16 mouse cellular contexts compared by ENCODE assay signal in the genomic region with DNA sequence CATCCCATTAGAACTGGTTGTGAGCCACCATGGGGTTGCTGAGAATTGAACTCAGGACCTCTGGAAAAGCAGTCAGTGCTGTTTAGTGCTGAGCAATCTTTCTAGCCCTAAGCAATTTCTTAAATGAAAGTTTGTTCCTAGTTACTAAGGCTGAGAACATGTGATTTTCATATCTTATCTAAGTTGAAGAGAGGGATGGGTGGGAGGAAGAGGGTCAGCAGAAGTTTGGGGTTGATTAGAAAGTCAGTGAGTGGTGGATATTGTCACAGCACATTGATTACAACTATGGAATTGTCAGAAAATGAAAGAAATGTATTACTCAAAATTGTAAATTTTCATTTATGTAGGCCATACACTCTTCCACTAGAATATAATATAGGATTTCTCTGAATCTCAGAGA.
"Had no signal": no experiment of that assay in that cellular context is flagged by ENCODE, and none has a peak within 500 bp of the region (broad histone marks: within the 10 kb centered on the region; RNA-seq: fewer than 3 reads in every experiment).

No protein-coding gene starts in this region.

- H3K27me3 ChIP-seq: lung, embryonic 15.5 days; megakaryocyte, embryonic 14.5 days; midbrain, embryonic 13.5 days; midbrain, embryonic 15.5 days; neural tube, embryonic 12.5 days; stomach, embryonic 15.5 days had no signal

- H3K36me3 ChIP-seq: lung, embryonic 15.5 days; midbrain, embryonic 13.5 days; midbrain, embryonic 15.5 days; neural tube, embryonic 12.5 days; stomach, embryonic 15.5 days had no signal

- H3K4me3 ChIP-seq: lung, embryonic 15.5 days; megakaryocyte, embryonic 14.5 days; midbrain, embryonic 13.5 days; midbrain, embryonic 15.5 days; neural tube, embryonic 12.5 days; stomach, embryonic 15.5 days had no signal

- H3K9me3 ChIP-seq: lung, embryonic 15.5 days; megakaryocyte, embryonic 14.5 days; midbrain, embryonic 15.5 days; neural tube, embryonic 12.5 days; stomach, embryonic 15.5 days had no signal

- ATAC-seq: lung, postnatal 0 days; midbrain, embryonic 13.5 days; midbrain, embryonic 15.5 days had no signal

- H3K27ac ChIP-seq: lung, embryonic 15.5 days; macrophage; midbrain, embryonic 13.5 days; midbrain, embryonic 15.5 days; neural tube, embryonic 12.5 days; stomach, embryonic 15.5 days; stomach, postnatal 0 days had no signal

- H3K9ac ChIP-seq: lung, embryonic 15.5 days; midbrain, embryonic 13.5 days; midbrain, embryonic 15.5 days; neural tube, embryonic 12.5 days; stomach, embryonic 15.5 days had no signal

- DNase-seq: lung, adult 2 months; lung, postnatal 14 days; lung, postnatal 36 days; thymus, adult 2 months; thymus, postnatal 25 days; thymus, postnatal 4 days had no signal

- H3K4me1 ChIP-seq: lung, embryonic 15.5 days; megakaryocyte, embryonic 14.5 days; midbrain, embryonic 13.5 days; midbrain, embryonic 15.5 days; neural tube, embryonic 12.5 days; stomach, embryonic 15.5 days had no signal

- H3K4me2 ChIP-seq: lung, embryonic 15.5 days; midbrain, embryonic 11.5 days; midbrain, embryonic 13.5 days; midbrain, embryonic 15.5 days; neural tube, embryonic 12.5 days; stomach, embryonic 15.5 days had no signal
